Mouse (Mus musculus) spleen, postnatal 10 days (tissue): ENCODE measurements at regions not wholly inside any gene's neighbourhood (a gene's known extent, or its start where the extent isn't known, plus 50 kb on each side); places are given as distances from the start of the nearest gene placed in this dataset.

Experiments
- DNase-seq, 2 experiments: peaks; one replicate each; pipeline ENCODE4 v3.0.0; 2021 to 2022; ENCODE audit warnings: low spot score in 2 of 2

DNA sequence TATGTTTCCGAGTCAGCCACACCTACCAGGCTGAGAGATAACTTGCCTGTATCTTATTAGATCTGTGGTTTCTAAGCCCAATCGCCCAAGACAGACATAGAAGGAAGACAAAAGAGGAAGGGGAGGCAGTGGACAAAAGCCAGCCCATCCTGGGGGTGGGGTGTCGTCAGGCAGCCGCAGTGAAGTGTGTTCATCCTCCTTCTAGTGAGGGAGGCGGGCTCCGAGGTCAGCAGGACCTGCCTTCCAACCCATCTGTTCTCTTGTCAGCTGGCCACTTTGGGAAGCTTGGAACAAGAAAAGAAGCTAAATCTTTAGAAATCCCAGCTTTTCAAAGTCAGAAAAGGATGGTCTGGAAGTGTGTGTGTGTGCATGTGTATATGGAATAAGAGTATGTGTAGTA is 228.7 kb upstream of the Kazn start:
- DNase-seq, result no peak

DNA sequence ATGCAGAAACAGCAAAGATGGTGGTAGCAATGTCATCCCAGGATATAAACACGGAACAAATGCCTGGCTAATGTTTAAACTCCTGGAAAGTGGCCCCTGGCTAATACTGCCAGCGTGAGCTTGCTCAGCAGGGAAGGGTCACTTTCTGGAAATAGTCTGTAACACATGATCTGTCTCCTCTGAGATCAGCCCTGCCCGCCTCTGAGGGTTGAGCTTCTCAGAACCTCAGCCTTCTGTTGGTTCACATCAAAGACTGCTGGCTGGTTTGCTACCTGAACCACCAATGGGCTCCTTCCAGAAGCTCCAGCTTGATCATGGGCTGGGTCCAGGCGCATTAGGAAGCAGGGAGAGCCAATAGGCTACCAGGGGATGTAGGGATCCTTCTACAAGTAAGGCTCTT is 226.0 kb upstream of the Kazn start:
- no peak for DNase-seq

DNA sequence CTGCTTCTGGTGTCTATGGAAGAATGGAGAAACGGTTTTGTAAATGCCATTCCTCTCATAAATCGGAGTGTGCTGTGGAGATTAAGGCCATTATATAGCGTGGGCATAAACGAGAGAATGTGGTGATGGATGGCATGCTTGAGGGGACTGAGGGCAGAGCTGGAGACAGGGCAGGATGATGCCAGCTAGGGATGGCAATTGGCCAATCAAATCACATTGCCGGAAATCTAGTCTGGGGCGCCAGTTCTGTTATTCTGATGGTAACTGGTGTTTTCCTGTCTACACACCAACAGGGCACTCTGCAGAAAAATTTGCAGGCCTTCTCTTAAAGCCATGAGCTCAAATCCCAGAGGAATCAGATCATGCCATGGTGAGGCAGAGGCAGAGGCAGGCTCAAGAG is 224.9 kb upstream of the Kazn start:
- no peak for DNase-seq

DNA sequence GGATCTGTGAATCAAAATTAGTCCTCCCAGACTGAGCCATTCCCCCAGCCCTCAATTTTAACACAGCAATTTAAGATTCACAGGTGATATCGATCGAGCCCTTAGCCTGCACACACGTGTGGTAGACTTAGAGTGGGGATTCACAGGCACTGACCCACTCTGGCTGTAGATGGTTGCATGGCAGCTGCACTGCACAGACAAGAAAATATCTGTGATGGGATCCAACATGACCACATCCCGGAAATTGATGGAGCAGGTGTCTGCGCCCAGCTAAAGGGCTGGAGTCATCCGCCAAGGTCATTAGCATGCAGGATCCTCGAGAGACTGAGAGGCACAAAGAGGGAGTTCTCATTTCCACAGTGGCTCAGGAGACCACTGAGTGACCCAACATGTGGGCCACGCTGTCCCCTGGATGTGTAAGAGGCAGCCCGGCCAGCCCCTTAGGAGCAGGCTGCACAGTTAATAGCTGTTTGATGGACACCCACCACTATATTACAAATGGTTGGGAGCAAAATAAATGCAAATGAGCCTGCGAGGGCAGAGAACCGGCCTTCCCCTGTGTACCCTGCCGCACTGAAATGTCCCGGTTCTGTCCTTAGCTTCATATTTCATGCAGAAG is 221.4 kb upstream of the Kazn start:
- no peak for DNase-seq

DNA sequence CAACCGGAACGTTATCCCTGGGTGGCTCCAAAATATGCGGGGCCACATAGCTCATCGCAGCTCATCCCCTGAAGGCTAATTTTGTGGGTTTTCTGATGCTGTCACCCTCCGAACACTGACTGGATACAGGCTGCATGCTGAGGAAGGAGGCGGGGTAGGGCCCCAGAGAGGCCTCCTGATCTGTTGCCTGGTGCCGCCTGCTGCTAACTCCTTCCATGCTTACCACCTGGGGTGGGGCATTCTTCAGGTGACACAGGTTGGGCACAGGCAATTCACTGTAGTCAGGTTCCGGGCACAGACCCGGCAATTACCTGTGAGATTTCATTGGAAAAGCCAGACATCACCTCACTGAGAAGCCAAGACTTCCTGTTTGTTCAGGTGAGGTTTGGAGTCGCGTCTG is 213.4 kb upstream of the Kazn start:
- no peak for DNase-seq

DNA sequence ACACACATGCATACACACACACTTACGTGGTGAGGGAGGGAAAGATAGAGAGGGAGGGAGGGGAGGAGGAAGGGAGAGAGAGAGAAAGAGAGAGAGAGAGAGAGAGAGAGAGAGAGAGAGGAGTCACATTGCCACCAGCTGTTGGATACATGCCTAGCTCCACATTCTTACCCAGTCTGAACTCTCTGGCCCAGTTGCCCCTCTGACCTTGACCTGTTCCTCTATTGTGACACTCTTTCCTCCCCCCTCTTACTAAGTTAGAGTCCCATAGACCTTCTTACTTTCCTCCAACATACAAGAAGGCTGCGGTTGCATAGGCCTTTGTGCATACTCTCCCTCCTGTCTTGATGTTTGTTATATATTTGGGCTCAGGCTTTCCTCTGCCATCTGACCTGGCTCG is 211.7 kb upstream of the Kazn start:
- no peak for DNase-seq

DNA sequence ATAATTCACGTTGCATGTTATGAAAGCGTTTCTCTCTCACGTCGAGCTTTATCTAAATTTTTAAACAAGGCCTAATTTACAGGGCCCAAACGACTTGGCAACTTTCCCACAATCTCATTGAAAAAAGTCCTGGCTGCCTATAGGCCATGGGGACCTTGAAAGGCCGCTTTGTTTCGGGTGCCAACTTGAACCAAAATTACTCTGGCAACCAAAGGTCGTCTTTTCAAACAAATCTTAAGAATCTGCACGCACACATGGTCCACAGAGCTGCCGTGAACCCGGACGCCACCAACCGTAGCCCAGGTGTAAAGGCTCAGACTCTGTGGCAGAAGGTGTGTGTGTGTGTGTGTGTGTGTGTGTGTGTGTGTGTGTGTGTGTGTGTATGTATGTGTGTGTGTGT is 210.5 kb upstream of the Kazn start:
- no peak for DNase-seq

DNA sequence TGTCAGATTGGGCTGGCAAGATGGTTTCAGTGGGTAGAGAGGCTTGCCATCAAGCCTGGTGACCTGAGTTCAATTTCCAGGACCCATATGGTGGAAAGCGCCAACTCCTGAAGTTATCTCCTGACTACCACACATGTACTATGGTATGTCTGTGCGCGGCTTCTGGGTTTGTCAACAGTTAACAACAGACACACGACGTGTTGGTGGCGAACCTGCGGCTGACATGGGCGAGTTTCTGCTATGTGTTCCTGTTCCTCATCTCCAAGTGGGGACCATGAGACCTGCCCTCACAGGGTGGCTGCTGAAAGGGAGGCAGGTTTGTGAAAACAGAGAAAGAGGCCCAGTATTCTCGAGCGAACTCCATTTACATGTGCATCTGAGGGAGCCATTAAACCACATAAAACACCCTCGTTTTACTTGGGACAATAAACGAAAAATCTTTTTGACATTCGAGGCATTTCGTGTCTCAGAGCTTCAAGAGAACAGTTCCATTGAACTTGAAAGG is 210.0 kb upstream of the Kazn start:
- DNase-seq, result no peak

DNA sequence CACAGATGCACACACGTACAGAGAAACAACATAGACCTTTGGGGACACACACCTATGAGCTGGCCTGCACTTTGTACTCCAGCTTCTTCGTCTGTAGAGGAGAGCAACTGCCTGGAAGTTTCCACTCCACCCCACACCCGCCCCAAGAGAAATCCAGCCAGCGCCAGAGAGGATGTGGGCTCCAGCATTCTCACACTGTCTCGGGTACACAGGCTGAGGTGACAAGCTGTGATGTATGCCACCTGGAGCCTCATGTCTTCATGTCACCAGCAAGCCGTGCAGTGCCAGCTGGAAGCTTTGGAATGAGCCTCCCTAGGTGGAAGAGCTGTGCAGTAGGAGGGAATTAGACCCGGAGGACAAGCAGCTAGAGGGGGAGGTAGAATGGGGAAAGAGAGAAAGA is 208.3 kb upstream of the Kazn start:
- DNase-seq, result no peak

DNA sequence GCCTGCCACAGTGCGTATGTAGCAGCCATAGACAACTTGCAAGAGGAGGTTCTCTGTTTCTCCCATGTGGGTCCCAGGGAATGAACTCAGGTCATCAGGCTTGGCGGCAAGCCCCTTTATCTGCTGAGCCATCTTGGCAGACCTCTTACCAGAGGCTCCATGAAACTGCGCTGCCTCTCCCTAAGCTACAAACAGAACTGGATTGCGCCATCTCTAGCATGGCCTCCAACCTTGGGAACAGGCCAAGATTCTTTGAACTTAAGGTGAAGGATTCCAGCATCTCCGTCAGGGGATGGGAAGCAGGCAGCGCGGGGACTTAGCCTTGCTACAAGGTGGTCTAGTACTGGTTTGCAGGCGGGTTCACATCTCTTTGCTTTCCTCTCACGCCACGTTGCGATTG is 201.8 kb upstream of the Kazn start:
- DNase-seq, result no peak

DNA sequence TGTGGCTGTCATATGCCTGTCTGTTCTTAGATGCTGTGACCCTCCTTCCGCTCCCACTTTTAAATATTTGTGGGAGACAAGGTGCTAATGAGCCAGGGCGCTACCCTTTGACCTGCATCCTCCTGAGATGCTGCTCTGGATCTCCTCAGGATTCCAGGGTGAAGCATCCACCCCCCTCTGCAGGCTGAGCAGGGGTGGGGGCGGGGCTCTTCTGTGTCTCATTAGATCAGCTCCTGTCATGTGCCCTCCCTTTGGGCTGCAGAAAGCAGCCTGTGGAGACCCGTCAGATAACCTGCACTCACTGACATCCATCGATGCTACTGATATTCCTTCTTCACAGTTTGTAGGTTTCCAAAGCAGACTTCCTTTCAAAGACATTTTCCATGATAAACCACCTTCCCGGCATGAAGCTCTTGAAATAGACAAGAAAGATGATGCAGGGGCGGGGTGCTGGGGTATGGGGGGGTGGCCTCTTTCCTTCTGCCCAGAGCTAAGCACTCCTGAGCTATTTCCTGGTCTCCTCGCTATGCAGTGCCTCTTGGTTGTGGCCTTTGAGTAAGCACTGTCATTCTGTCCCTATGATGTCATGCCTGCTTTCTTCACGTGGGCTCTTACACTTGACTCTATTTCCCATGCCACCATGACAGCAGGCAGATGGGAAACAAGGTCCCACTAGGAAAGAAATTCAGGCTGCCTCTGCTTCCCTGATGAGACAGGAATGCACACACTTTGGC is 200.4 kb upstream of the Kazn start:
- no peak for DNase-seq

DNA sequence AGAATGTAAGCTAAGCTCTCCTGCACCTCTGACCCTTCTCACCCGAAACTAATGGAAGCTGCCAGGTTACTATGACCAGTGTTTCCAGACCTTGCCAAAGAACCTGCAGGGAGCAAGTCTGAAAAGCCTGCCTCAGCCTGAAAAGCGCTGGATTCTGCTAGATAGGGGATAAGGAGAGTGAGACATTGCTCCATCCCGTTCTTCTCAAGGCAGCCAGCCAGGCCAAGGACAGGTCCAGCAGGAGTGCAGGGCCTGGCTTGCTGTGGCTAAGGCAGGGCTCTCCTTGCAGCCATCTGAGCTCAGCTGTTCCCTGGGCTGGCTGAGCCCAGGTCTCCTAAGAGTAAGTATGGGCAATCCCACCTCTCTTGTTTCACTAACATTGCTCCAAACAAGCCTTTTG is 185.4 kb upstream of the Kazn start:
- no peak for DNase-seq

DNA sequence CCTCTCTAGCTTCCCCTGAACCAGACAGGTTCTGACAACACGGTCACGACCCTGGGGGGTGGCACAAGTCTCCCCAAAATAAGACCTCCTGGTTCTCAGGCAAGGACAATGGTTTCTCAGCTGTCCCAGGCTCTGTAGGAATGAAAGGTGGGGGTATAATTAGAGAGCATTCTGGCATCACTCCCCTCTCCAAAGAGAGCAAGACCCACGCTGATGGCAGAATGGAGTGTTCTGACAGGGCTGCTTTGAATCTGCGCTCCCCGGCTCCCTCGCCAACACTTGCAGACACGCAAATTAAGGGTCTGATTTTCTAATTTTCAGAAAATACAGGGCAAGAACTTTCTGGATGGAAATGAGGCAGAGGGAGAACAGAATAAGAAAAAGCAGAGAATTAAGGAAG is 181.2 kb upstream of the Kazn start:
- no peak for DNase-seq

DNA sequence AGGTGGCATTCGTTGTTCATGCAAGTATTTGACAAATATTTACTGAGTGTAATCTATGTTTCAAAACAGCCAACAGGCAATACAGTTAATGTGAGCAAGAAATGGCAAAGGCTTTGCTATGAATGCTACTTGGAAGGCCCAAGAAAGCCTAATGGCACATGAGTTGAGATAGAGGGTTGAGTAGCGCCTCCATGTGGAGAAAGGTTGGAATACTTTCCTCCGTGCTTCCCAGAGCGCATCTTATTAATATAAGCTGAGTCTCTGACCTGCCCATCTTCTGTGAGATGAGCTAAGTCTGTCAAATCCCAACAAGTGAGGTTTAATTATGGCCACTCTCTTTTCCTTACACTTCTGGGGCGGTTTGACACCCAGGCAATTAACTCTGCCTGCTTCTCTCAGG is 175.7 kb upstream of the Kazn start:
- DNase-seq, result no peak

DNA sequence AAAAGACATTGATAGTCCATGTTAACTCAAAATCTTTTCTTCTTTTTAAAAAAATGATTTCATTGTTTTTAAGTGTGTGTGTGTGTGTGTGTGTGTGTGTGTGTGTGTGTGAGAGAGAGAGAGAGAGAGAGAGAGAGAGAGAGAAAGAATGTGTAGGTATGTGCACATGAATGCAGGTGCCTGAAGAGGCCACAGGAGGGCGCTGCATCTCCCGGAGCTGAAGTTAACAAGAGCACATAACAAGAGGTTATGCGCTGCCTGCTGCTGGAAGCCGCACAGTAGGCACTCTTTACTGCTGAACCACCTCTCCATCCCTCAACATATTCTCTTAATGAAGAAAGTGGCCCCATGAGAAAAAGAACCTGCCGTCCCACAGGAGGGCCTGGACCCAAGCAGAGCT is 172.6 kb upstream of the Kazn start:
- DNase-seq, result no peak

DNA sequence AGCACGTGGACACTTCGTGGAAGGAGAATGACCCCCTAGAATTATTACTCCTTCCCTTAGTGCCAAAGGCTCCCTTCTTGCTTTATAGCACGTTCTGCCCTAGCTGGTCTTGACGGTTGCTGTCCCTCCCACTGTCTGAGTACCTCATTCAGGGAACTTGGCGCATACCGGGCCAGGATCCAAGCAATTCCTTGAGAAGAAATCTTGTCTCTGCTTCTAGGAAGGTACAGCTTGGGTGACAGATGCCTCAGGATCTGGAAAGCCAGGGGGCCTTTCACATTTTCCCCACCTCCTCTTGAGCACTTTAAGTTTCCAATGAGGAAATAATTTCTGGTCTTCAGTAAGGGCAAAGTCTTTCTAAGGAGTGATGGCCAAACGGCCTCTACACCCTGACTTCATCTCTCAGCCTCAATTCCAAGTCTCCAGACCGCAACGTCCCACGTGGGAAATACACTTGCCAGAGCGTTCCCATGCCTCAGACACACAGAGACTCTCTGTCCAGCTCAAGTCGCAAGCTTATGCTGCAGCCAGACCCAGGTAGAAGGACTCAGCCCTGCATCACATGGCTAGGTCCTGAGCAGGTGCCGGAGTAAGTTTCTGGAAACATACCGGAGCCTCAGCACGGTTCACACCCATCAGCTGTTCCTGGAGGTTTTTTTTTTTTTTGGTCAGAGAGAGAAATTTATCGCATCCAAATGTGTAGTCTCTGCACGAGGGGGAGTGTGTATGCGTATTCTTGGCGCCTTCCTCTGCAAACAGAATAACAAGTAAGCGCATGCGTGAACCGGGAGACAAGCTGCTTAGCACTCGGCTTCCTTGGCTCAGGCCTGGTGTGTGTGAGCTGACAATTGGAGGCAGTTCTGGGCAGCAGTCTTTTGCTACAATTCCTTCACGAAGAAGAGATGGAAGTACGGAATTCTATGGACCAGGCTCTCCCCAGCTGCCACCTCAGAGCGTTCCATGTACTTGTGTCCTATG is 171.7 kb upstream of the Kazn start:
- DNase-seq, result no peak

DNA sequence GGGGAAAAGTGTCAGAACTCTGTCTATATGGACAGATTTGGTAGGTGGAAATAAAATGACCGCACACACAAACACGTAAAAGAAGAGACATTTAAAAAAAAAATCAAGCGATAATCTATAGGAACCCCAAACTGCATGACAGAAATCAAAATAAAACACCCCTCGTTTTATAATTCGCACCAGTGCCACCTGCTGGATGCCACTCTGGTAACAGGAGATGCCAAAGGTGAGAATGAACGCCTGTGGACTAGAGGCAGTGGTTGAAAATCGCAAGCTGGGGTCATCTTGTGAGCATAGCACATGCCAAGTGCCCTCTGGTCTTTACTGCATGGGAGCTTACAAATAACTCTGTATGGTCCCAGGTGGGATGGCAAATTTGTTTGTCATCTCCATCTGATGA is 158.7 kb upstream of the Kazn start:
- DNase-seq, result no peak

DNA sequence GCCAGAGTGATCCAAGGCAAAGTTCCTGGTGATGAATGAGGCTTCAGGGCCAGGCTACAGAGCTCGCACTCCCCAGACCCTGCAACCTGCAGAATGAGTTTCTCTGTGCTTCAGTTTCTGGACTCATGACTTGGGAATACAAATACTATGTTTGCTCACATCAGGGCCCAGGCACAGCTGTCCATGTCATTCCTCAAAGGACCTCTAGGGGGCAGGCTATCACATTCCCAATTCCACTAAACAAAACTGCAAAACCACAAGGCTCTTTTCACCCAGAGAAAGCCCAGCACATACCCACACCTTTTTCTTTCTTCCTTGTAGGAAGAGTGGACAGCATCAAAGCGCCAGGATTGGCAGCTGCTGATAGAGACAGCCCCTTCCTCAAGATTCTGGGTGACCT is 153.7 kb upstream of the Kazn start:
- DNase-seq, result no peak

DNA sequence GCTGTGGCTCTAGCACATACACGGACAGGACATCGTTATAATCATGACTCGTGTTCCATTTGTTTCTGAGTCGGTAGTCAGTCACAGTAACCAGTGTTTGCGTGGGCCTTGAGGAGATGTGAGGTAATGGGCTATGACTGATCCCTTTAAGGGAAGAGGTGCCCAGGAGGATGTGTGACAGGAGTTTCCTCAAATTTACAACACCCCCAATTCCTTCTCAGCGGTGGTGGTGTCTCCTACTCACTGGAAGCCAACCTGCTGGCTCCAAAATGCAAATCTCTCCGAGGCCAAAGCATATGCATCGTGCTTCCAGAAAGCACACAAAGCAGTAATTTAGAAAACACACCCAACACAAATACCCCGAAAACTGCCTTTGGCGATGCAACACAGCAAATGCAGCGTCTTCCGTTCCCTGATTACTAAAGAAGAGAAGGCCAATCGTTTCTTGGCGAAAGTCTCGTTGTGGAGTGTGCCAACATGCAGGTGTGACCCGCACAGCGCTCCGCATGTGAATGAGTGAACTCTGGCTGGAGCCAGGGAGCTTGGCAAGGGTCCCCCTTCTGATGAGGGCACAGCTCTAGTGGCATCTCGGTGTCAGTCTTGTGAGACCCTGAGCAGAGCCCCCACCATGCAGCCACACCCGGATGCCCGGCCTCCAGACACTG is 151.5 kb upstream of the Kazn start:
- no peak for DNase-seq

DNA sequence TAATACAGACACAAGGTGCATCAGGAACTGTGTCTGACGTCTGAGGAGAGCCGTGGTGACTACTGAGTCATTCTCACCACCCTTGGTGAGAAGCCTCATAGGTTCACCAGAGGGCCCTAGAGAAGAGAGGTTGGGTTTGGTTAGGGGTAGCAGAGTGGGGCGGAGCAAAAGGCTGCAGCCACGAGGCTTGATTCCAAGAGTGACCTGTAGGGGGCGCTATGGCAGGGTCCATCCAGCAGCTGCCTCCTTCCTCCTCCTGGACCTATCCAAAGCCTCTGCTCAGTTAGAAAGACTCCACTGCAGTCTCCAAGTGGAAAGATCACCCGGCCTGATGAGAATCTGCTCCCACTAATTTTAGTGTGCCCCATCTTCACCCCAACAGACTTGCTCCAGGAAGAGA is 149.3 kb upstream of the Kazn start:
- DNase-seq, result no peak

DNA sequence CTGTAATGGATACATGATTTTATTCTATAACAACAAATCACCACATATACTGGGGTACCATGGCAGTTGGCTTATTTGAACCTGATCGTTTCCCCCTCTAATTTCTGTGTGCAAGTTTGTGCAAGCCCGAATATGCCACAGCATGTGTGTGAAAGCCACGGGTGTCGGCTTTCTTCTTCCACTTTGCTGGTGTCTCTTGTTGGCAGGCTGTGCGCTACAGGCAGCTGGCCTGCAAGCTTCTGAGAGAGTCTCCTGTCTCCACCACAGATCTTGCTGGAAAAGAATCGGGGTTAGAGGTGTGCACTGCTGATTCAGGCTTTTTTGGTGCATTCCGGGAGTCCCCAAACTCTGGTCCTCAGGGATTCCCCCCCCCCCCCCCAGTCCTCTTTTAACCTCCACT is 142.0 kb upstream of the Kazn start:
- no peak for DNase-seq

DNA sequence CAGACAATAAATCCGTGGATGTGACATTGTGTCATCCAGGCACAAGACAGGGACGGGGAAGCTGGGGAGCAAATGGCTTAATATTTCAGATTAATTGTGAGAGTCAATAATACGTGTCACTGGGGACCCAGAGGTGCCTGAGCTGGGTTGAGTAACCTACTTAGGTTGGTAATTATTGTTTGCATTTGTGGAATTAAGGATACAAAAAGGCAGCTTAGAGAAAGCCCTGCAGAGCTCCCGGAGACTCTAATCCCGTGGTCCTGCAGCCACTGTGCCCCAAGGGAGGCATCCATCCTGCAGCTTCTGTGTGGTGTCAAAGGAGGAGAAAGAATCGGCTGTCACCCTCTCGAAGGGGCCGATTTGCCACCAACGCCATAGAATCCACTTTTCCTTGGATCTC is 139.3 kb upstream of the Kazn start:
- DNase-seq, result no peak
